Mouse (Mus musculus): ENCODE data around the gene Stat5a.

The Stat5a gene

GRCm38 (mm10) chr11:100860198-100861048, 1.3 kb downstream of the Stat5a start:
- DNase-seq (ENCODE audit: low spot score in 2 of 2): peak in 1 of 2 experiments; percentile 49

- no peak for DNase-seq (ENCODE audit: low spot score in 2 of 2)
Observed at GRCm38 (mm10) chr11:100861335-100861734, 2.2 kb downstream of the Stat5a start.

GRCm38 (mm10) chr11:100861836-100862235, 2.7 kb downstream of the Stat5a start:
- no peak for DNase-seq (ENCODE audit: low spot score in 2 of 2)

- no peak for DNase-seq (ENCODE audit: low spot score in 2 of 2)
Observed at GRCm38 (mm10) chr11:100863141-100863540, 4.0 kb downstream of the Stat5a start.

GRCm38 (mm10) chr11:100865618-100866017, 6.5 kb downstream of the Stat5a start:
- DNase-seq (ENCODE audit: low spot score in 2 of 2): no peak

DNA sequence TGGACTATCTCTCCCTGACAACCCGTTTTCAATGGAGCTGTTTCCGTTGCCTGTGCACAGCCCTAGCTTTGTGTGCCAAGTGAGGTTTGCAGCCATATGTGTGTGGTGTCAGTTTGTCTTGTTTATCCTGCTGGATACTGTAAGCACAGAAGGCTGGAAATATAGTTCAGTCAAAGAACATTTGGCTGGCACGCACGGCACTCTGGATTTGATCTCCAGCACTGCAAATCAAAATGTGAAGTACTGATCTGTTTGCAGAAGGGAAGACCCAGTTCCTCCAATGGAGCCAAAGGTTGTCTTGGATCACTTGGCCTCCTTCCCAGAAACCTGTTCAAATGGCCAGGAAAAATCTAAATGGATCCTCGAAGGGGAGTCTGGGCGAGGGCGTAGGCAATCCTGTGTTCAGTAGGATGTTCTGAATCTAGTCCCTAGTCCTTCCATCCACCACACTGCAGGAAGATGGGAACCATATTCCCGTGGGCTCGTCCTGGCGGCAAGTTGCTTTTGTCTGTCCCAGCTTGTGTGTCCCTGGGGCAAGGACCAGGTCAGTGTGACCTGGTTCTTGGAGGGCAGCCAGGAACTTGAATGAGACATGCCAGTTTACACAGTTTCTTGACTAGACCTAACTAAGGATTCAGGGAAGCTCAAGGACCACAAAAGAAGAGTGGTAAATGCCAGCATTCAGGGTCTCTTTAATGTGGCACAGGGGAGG, 11.3 kb downstream of the Stat5a start:
- DNase-seq (ENCODE audit: low spot score in 2 of 2): no peak

GRCm38 (mm10) chr11:100870968-100871350, 11.8 kb downstream of the Stat5a start:
- no peak for DNase-seq (ENCODE audit: low spot score in 2 of 2)

DNA sequence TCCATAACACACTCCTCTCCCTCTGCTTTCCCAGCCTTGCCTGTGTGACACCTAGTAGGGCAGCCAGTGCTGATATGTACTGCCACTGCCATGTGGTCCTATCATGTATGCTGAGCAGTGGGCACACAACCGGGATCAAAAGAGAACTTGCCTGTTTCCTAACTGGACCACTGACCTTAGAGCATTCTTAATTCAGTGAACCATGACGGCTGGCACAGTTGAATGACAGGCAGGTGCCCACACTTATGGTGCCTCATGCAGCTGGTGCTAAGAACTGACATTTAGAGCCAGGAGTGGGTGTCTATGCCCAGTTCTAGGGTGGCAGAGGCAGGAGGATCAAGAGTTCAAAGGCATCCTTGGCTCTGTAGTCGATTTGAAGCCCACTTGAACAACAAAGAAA, 16.6 kb downstream of the Stat5a start:
- DNase-seq (ENCODE audit: low spot score in 2 of 2): no peak

DNA sequence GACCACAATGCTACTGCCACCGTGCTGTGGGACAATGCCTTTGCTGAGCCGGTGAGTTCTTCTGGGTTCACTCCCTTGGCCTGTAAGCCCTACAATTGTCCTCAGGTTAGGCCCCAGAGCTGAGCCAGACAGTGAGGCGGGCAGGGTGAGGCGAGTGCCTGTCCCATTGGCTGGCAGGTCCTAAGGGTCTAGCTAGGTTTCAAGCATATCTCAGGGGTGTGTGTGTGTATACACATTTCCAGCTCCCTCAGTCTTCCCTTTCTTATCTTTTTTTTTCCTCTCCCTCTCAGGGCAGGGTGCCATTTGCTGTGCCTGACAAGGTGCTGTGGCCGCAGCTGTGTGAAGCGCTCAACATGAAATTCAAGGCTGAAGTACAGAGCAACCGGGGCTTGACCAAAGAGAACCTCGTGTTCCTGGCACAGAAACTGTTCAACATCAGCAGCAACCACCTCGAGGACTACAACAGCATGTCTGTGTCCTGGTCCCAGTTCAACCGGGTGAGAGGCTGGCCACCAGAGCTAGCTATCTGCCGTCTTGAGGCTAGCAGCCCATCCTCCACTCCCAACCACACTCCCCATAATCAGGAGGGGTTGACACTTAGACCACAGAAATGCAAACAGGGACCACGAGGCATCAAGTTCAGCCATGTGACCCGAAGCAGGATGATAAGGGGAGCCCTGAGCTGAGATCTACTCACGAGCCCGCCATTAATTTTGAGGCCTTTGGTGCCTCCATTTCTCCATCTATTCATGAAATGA, 20.3 kb downstream of the Stat5a start:
- no peak for DNase-seq (ENCODE audit: low spot score in 2 of 2)

GRCm38 (mm10) chr11:100883640-100884039, 24.5 kb downstream of the Stat5a start:
- no peak for DNase-seq (ENCODE audit: low spot score in 2 of 2)

GRCm38 (mm10) chr11:100885472-100885871, 26.3 kb downstream of the Stat5a start:
- DNase-seq (ENCODE audit: low spot score in 2 of 2): no peak

- DNase-seq (ENCODE audit: low spot score in 2 of 2): no peak
Observed at GRCm38 (mm10) chr11:100886188-100886740, 27.1 kb downstream of the Stat5a start.

DNA sequence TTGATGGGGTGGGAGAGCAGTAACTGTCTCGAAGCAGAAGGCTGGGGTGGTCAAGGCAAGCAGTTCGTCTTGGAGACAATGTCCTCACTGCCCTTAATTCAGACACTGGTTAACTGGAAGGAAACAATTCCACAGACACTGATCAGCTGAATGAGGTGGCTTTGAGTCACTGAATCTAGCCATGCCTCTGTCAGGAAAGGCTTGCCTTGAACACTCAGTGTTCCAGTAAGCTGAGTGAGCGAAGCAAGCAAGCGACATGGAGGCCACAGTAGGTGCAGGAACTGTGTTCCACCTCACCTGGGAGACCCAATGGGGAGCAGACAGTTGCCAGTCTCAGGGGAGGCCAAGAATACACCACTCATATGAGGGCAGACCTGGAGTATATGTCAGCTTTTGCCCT, 28.1 kb downstream of the Stat5a start:
- DNase-seq (ENCODE audit: low spot score in 2 of 2): no peak

- DNase-seq (ENCODE audit: low spot score in 2 of 2): no peak
Observed at GRCm38 (mm10) chr11:100887764-100888163, 28.6 kb downstream of the Stat5a start.

- no peak for DNase-seq (ENCODE audit: low spot score in 2 of 2)
Observed at GRCm38 (mm10) chr11:100888348-100888820, 29.2 kb downstream of the Stat5a start.

- DNase-seq (ENCODE audit: low spot score in 2 of 2): no peak
Observed at GRCm38 (mm10) chr11:100890481-100890880, 31.3 kb downstream of the Stat5a start.

GRCm38 (mm10) chr11:100891256-100892123, 32.3 kb downstream of the Stat5a start:
- DNase-seq (ENCODE audit: low spot score in 2 of 2): no peak

- DNase-seq (ENCODE audit: low spot score in 2 of 2): no peak
Observed at GRCm38 (mm10) chr11:100892435-100892834, 33.3 kb downstream of the Stat5a start.

- peak; percentile 70 to 90 for DNase-seq (ENCODE audit: low spot score in 2 of 2)
Observed at GRCm38 (mm10) chr11:100893482-100893881, 34.3 kb downstream of the Stat5a start.

DNA sequence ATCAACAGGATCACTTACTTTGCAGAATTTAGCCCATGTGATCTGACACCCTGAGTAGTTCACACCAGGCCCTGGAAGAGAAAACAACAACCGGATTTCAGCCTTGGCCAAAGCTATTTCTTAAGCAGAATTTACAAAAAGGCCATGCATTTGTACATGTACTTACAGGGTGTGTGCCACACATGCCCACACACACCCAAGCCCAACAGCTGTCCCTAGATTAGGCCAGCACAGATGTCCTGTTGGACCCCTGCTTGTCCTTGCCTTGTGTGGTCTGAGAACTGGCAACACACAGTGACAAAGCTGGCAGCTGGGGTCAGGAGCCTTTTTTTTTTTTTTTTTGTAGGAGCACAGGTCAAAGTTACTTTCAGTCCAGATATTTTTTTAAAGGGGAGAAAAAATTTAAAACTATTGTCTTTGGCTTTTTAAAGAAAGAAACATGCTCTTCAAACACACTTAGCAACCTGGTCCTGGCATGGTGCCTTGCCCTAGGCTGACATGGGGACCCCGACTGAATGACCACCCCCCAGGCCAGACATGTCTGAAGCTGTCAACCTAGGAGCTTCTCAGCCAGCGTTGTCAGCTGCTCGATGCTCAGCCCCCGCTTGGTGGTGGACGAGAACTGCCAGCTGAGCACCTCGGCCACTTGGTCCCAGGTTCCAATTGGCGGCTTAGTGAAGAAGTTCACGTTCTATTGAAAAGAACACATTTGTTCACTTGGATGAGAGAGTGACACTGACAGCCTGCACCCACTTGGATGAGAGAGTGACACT, 35.2 kb downstream of the Stat5a start:
- DNase-seq (ENCODE audit: low spot score in 2 of 2): no peak

Measured in cerebellum, postnatal 4 days (tissue).